Mouse (Mus musculus) myocyte (in vitro differentiated cells): ENCODE results near the gene Zfp13.

ENCODE experiments used
- POLR2A ChIP-seq: IDR thresholded peaks from one replicate; pipeline ENCODE4 v1.6.1; 2011; ENCODE audit warnings: low read depth, mild to moderate bottlenecking, control low read depth, moderate library complexity; ENCODE audit not compliant: insufficient read length
- USF1 ChIP-seq: IDR thresholded peaks from one replicate; pipeline ENCODE4 v1.6.1; 2011; ENCODE audit warnings: low read depth, mild to moderate bottlenecking, control low read depth, moderate library complexity

DNA sequence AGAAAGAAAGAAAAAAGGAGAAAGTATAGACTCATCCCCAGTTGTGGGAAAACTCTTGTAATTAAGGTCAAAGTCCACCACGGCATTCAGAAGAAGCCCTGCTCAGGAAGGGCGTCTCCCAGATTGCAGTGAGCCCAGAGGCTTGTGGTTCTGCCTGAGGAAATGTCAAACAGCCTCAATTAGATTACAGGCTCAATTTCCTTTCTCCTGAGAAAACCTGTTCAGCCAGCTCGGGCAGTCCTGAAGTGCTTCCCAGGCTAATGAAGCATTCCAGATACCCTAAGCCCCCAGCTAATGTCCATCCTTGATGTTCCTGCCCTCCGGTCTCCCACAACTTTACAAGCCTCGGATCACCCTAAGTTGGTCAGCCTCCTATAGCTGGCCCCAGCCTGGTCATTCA, 56.0 kb downstream of the Zfp13 start:
- no peak for TF ChIP-seq USF1
- no peak for TF ChIP-seq POLR2A
